Mouse (Mus musculus) CH12.LX (cell line): ENCODE results near the gene Hecw2. TPM values are rescaled to one million over a fixed set of nuclear protein-coding genes. Genes with fewer than 3 reads are reported as not detected.

Experiments
- DNase-seq: peaks from one replicate; pipeline ENCODE4 v3.0.0-alpha.2; 2013; ENCODE audit errors: extremely low read depth
- H3K27ac ChIP-seq: 2 replicates; pipeline ENCODE4 v1.5.1; 2012; ENCODE audit warnings: low read depth, mild to moderate bottlenecking, control low read depth, moderate library complexity; ENCODE audit not compliant: insufficient read depth
- H3K27me3 ChIP-seq: replicated peaks from 2 replicates; pipeline ENCODE3; 2012; ENCODE audit warnings: inconsistent platforms
- H3K36me3 ChIP-seq, 2 experiments: replicated peaks in 1 of 2; 2 replicates each; pipeline versions ENCODE3 to v1.6.1; 2012; ENCODE audit warnings: inconsistent platforms in 1 of 2, low read length in 1 of 2, mild to moderate bottlenecking in 1 of 2, mixed read lengths in 1 of 2, moderate library complexity in 1 of 2; ENCODE audit not compliant: control insufficient read depth in 1 of 2, insufficient read depth in 1 of 2
- H3K4me1 ChIP-seq, 2 experiments: 2 replicates each; pipeline ENCODE4 v1.6.1; 2012; ENCODE audit warnings: inconsistent platforms in 1 of 2, moderate library complexity in 1 of 2; ENCODE audit not compliant: insufficient read depth in 2 of 2, control insufficient read depth in 1 of 2
- H3K4me2 ChIP-seq: 2 replicates; pipeline ENCODE4 v1.6.1; 2012; ENCODE audit warnings: low read depth, mild to moderate bottlenecking, control low read depth; ENCODE audit not compliant: poor library complexity, insufficient read depth, severe bottlenecking
- H3K4me3 ChIP-seq, 3 experiments: fragments of 150-350 bp in 1 of 3; sonication (generic) in 1 of 3; replicated peaks in 1 of 3; 2 replicates each; pipeline versions ENCODE3 to v1.5.1; 2011 to 2012; ENCODE audit warnings: low read depth in 2 of 3, low read length in 2 of 3, mild to moderate bottlenecking in 2 of 3, moderate library complexity in 2 of 3, control low read depth in 1 of 3, improper control_type of control experiment in 1 of 3, inconsistent platforms in 1 of 3, mixed read lengths in 1 of 3; ENCODE audit not compliant: poor library complexity in 1 of 3
- H3K79me2 ChIP-seq: replicated peaks from 2 replicates; pipeline ENCODE4 v1.6.1; 2012; ENCODE audit warnings: mild to moderate bottlenecking, moderate library complexity; ENCODE audit not compliant: control insufficient read depth, poor library complexity, insufficient read depth, severe bottlenecking; ENCODE audit errors: extremely low read depth
- H3K9ac ChIP-seq: 2 replicates; pipeline ENCODE4 v1.6.1; 2012; ENCODE audit warnings: low read depth, mild to moderate bottlenecking, control low read depth, moderate library complexity; ENCODE audit not compliant: insufficient read depth
- H3K9me3 ChIP-seq: replicated peaks from 2 replicates; pipeline ENCODE3; 2012; ENCODE audit warnings: low read length, inconsistent platforms, mixed read lengths
- CHD2 ChIP-seq: IDR thresholded peaks from 2 replicates; pipeline ENCODE4 v1.6.1; 2011; ENCODE audit warnings: low read length, improper control_type of control experiment
- CTCF ChIP-seq, 2 experiments: IDR thresholded peaks in 1 of 2; conservative IDR thresholded peaks in 1 of 2; 2 replicates each; pipeline ENCODE4 v1.5.1; 2011 to 2012; ENCODE audit warnings: low read depth in 2 of 2, low read length in 2 of 2, improper control_type of control experiment in 1 of 2, inconsistent platforms in 1 of 2, mild to moderate bottlenecking in 1 of 2, moderate library complexity in 1 of 2
- E2F4 ChIP-seq: IDR thresholded peaks from 2 replicates; pipeline ENCODE4 v1.6.1; 2011; ENCODE audit warnings: low read depth, low read length, improper control_type of control experiment; ENCODE audit not compliant: insufficient replicate concordance
- ELF1 ChIP-seq: IDR thresholded peaks from 2 replicates; pipeline ENCODE4 v1.6.1; 2014; ENCODE audit warnings: low read depth, mild to moderate bottlenecking, inconsistent platforms, low read length, improper control_type of control experiment
- EP300 ChIP-seq: IDR thresholded peaks from 2 replicates; pipeline ENCODE4 v1.6.1; 2011; ENCODE audit warnings: low read length, improper control_type of control experiment
- JUND ChIP-seq: conservative IDR thresholded peaks from 2 replicates; pipeline ENCODE4 v1.6.1; 2011; ENCODE audit warnings: low read depth, low read length, improper control_type of control experiment
- KAT2A ChIP-seq: IDR thresholded peaks from 2 replicates; pipeline ENCODE4 v1.6.1; 2012; ENCODE audit warnings: low read length, improper control_type of control experiment, inconsistent platforms; ENCODE audit not compliant: insufficient replicate concordance
- MAFK ChIP-seq: IDR thresholded peaks from 2 replicates; pipeline ENCODE4 v1.6.1; 2011; ENCODE audit warnings: low read length, improper control_type of control experiment; ENCODE audit not compliant: insufficient replicate concordance
- MAX ChIP-seq: IDR thresholded peaks from 2 replicates; pipeline ENCODE4 v1.6.1; 2011; ENCODE audit warnings: low read length, improper control_type of control experiment
- MAZ ChIP-seq: IDR thresholded peaks from 2 replicates; pipeline ENCODE4 v1.6.1; 2012; ENCODE audit warnings: low read depth, mild to moderate bottlenecking, inconsistent platforms, low read length, improper control_type of control experiment, moderate library complexity
- MEF2A ChIP-seq: IDR thresholded peaks from 2 replicates; pipeline ENCODE4 v1.6.1; 2014; ENCODE audit warnings: low read depth, mild to moderate bottlenecking, inconsistent platforms, low read length, improper control_type of control experiment, borderline replicate concordance
- MXI1 ChIP-seq: IDR thresholded peaks from 2 replicates; pipeline ENCODE4 v1.6.1; 2011; ENCODE audit warnings: mild to moderate bottlenecking, low read depth, low read length, improper control_type of control experiment
- MYC ChIP-seq: IDR thresholded peaks from 2 replicates; pipeline ENCODE4 v1.6.1; 2011; ENCODE audit warnings: low read depth, mild to moderate bottlenecking, improper control_type of control experiment, low read length
- NELFE ChIP-seq: IDR thresholded peaks from 2 replicates; pipeline ENCODE4 v1.6.1; 2011; ENCODE audit warnings: low read depth, low read length, improper control_type of control experiment
- PAX5 ChIP-seq: IDR thresholded peaks from 2 replicates; pipeline ENCODE4 v1.6.1; 2012; ENCODE audit warnings: low read length, inconsistent platforms, mixed read lengths
- POLR2A ChIP-seq: IDR thresholded peaks from 2 replicates; pipeline ENCODE4 v1.6.1; 2011; ENCODE audit warnings: low read depth, mild to moderate bottlenecking, improper control_type of control experiment, low read length
- POLR2AphosphoS2 ChIP-seq: IDR thresholded peaks from 2 replicates; pipeline ENCODE4 v1.6.1; 2011; ENCODE audit warnings: low read depth, low read length, improper control_type of control experiment
- RCOR1 ChIP-seq: conservative IDR thresholded peaks from 2 replicates; pipeline ENCODE4 v1.6.1; 2012; ENCODE audit warnings: low read depth, mild to moderate bottlenecking, inconsistent platforms, low read length, improper control_type of control experiment
- TCF12 ChIP-seq: IDR thresholded peaks from 2 replicates; pipeline ENCODE4 v1.6.1; 2014; ENCODE audit warnings: low read depth, mild to moderate bottlenecking, inconsistent platforms, low read length, improper control_type of control experiment
- UBTF ChIP-seq: IDR thresholded peaks from 2 replicates; pipeline ENCODE4 v1.6.1; 2012; ENCODE audit warnings: low read depth, mild to moderate bottlenecking, inconsistent platforms, low read length, improper control_type of control experiment, moderate library complexity
- USF1 ChIP-seq: IDR thresholded peaks from 2 replicates; pipeline ENCODE4 v1.6.1; 2014; ENCODE audit warnings: low read depth, mild to moderate bottlenecking, inconsistent platforms, low read length, improper control_type of control experiment
- ZC3H11A ChIP-seq: IDR thresholded peaks from 2 replicates; pipeline ENCODE4 v1.6.1; 2012; ENCODE audit warnings: low read depth, mild to moderate bottlenecking, inconsistent platforms, low read length, improper control_type of control experiment
- ZKSCAN1 ChIP-seq: IDR thresholded peaks from 2 replicates; pipeline ENCODE4 v1.6.1; 2012; ENCODE audit warnings: low read depth, inconsistent platforms, low read length, improper control_type of control experiment, borderline replicate concordance
- ZMIZ1 ChIP-seq: IDR thresholded peaks from 2 replicates; pipeline ENCODE4 v1.6.1; 2012; ENCODE audit warnings: low read depth, mild to moderate bottlenecking, inconsistent platforms, low read length, improper control_type of control experiment
- dilution Hi-C: fragments of 300-500 bp; cut with MboI; formaldehyde crosslinking; loops from 2 replicates; pipeline ENCODE4 v1.14.3; 2020; ENCODE audit warnings: low sequenced_read_pairs; ENCODE audit not compliant: extremely low pct_unique_long_range_greater_than_20kb, extremely low pct_ligation_motif_present
- in situ Hi-C: fragments of 300-500 bp; cut with MboI; formaldehyde crosslinking; loops from 3 replicates; pipeline ENCODE4 v1.14.3; 2019; ENCODE audit warnings: low sequenced_read_pairs, low pct_ligation_motif_present, low pct_unique_long_range_greater_than_20kb, mixed read lengths
- polyA plus RNA-seq: library from polyadenylated mRNA; unstranded; fragments of >175 nt; gene quantifications from 2 replicates; pipeline ENCODE4 v1.2.1, GENCODE M21; 2012; ENCODE audit warnings: low read depth; ENCODE audit not compliant: insufficient read length
- total RNA-seq, 2 experiments: library from RNA; depleted of rRNA; stranded (reverse); fragments of 300-350 nt in 1 of 2; fragments of >200 nt in 1 of 2; gene quantifications; 2 replicates each; pipeline ENCODE4 v1.2.3; 2012 to 2014

Gene Hecw2
- total and polyA plus RNA-seq, 3 experiments, result 0.05 to 0.59 (median 0.14) TPM

GRCm38 (mm10) chr1:53775545-53775944, 419.4 kb downstream of the Hecw2 start:
- H3K27me3 ChIP-seq, result no peaks in the 10 kb centered on the region
- DNase-seq, result no peak
- H3K4me3 ChIP-seq, result no peak overlapping the region
- TF ChIP-seq MYC (no peak), USF1 (no peak), PAX5 (no peak), ELF1 (no peak), NELFE (no peak), EP300 (no peak), TCF12 (no peak), RCOR1 (no peak), MAX (no peak), MAFK (no peak), ZKSCAN1 (no peak), MEF2A (no peak)
- TF ChIP-seq, all 38 proteins: peak for 0
- Histone ChIP-seq H3K4me2 (peak overlapping the region; percentile 90; the same call in 1 of the 2 replicates), H3K9ac (peak overlapping the region; percentile 74), H3K36me3 (peaks cover 4 to 17% of the 10 kb centered on the region in 2 experiments), H3K4me1 (peaks cover 2 to 68% of the 10 kb centered on the region in 2 experiments; a peak in 3 of 4 replicates), H3K9me3 (no peaks in the 10 kb centered on the region), H3K79me2 (peaks cover 55% of the 10 kb centered on the region), H3K27ac (no peak overlapping the region)
- dilution Hi-C loops, result no loop called here
- in situ Hi-C loops, result loop anchor here (25.0 kb wide), 1 partner anchor 112 kb away; no protein-coding TSS in a partner anchor

DNA sequence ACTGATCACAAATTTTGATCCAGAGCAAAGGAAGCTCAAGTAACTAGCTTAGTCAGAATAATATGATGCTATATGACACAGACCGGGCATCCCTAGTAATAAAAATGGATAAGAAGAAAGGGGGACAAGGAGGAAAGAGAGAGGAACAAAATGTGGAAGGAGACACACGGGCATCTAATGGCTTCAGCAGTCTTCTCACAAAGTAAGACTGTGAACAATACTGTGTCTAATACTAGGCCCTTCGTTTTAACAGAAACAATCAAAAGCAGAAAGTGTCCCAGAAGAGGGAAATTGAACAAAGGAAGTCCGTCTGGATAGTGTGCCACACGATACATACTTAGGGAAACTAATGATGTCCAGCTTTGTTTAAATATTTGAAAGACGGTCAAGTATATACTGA, 419.9 kb downstream of the Hecw2 start:
- H3K4me3 ChIP-seq, result no peak overlapping the region
- DNase-seq, result no peak
- H3K4me1 ChIP-seq, result peaks cover 2 to 68% of the 10 kb centered on the region in 2 experiments; a peak in 3 of 4 replicates
- no peaks in the 10 kb centered on the region for H3K9me3 ChIP-seq
- H3K36me3 ChIP-seq, result peaks cover 7 to 20% of the 10 kb centered on the region in 2 experiments
- dilution Hi-C loops, result no loop called here
- no peak for TF ChIP-seq PAX5
- TF ChIP-seq MAZ, result no peak
- no peak for TF ChIP-seq ELF1
- TF ChIP-seq NELFE, result no peak
- TF ChIP-seq POLR2A, result no peak
- no peak for TF ChIP-seq USF1
- TF ChIP-seq ZKSCAN1, result no peak
- no peak for TF ChIP-seq UBTF
- no peak for TF ChIP-seq EP300
- TF ChIP-seq JUND, result no peak
- TF ChIP-seq ZMIZ1, result no peak
- no peak for TF ChIP-seq KAT2A
- TF ChIP-seq POLR2AphosphoS2, result no peak
- no peak for TF ChIP-seq CHD2
- no peak for TF ChIP-seq CTCF (conservative IDR thresholded peaks at IDR 0.05 in 1 of 2, IDR thresholded peaks at IDR 0.05 in 1 of 2; ENCODE audit: low read depth in 2 of 2, low read length in 2 of 2)
- no peak for TF ChIP-seq MEF2A
- no peak for TF ChIP-seq MYC
- TF ChIP-seq ZC3H11A, result no peak
- TF ChIP-seq E2F4, result no peak
- no peak for TF ChIP-seq MXI1
- H3K4me2 ChIP-seq, result peak overlapping the region; percentile 90
- H3K27ac ChIP-seq, result peak overlapping the region; percentile 55; the same call in 1 of the 2 replicates
- H3K9ac ChIP-seq, result peak overlapping the region; percentile 74
- no peaks in the 10 kb centered on the region for H3K27me3 ChIP-seq
- H3K79me2 ChIP-seq, result peaks cover 56% of the 10 kb centered on the region
- in situ Hi-C loops, result loop anchor here (25.0 kb wide), 1 partner anchor 112 kb away; no protein-coding TSS in a partner anchor
